Mouse (Mus musculus): ENCODE measurements around the gene Ncmap. TPM values are rescaled to one million over a fixed set of nuclear protein-coding genes. Genes with fewer than 3 reads are reported as not detected.
"Not testable (repeated sequence)": the region's sequence is repeated elsewhere in the genome, so short reads cannot be mapped to it uniquely, and the experiment has no call there.

The Ncmap gene
- total RNA-seq, 2 experiments from 2014 or later, result not detected

- no peak for ATAC-seq (replicated peaks; ENCODE audit: poor library complexity, severe bottlenecking)
Measured at GRCm38 (mm10) chr4:135404048-135404447, 6.0 kb upstream of the Ncmap start.

DNA sequence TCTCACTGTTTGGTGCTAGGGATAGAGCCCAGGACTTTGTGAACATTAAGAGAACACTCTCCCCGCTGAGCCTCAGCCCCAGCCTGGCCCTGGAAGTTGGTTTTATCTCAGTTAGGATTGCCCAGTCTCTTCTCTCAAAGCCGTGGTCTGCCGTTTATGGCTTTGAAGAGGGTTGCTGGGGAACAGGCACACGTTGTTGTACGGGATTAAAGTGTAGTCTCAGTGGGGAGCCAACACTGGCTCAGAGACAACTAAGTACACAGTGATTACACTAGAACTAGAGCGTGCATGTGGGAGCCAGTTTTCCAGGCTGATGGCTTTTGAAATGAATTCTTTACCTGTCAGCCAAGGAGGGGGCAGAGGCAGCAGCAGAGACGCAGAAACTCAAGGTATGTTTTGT lies 3.9 kb upstream of the Ncmap start:
- no peak for ATAC-seq (replicated peaks; ENCODE audit: poor library complexity, severe bottlenecking)

DNA sequence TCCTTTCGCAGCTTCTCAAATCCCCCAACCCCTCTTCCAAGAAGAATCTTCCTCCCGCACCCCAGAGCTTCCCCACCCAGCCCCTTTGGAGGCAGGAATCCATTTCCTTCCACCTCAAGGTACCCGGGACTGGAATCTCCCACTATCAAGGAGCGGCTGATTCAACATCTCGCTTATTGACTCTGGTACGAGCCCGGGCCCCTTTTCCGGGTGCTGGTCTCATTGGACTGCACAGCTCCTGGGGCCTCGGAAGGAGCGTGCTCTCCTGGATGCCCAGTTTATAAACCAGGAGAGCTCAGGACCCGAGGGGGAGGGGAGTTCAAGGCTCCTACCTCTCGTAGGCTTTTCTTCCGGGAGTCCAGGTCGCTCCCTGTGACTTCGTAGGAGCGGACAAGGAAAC lies 476 bp downstream of the Ncmap start:
- ATAC-seq (replicated peaks; ENCODE audit: poor library complexity, severe bottlenecking), result no peak

- ATAC-seq (replicated peaks; ENCODE audit: poor library complexity, severe bottlenecking), result no peak
Measured at GRCm38 (mm10) chr4:135396303-135396702, 1.7 kb downstream of the Ncmap start.

GRCm38 (mm10) chr4:135395375-135395774 lies 2.7 kb downstream of the Ncmap start:
- no peak for ATAC-seq (replicated peaks; ENCODE audit: poor library complexity, severe bottlenecking)

DNA sequence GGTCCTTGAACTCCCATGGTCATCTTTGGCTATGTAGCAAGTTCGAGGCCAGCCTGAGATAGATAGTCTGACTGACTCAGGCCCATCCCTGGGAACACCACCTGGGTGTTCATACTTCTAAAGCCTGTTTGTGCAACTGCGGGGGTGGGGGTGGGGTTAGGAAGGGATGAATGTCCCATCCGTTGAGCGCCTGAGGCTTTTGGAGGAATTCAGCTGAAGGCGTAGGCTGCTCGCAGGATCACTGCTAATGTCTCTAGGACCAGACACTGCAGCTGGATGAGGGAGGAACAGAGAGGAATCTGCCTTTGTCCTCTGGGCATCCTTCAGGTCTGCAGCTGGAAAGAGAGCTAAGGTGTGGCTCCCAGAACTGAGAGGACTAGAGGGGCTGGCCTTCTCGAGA lies 3.4 kb downstream of the Ncmap start:
- no peak for ATAC-seq (replicated peaks; ENCODE audit: poor library complexity, severe bottlenecking)

- ATAC-seq (replicated peaks; ENCODE audit: poor library complexity, severe bottlenecking), result no peak
Measured at GRCm38 (mm10) chr4:135393381-135393780, 4.6 kb downstream of the Ncmap start.

GRCm38 (mm10) chr4:135392801-135393200 lies 5.2 kb downstream of the Ncmap start:
- ATAC-seq (replicated peaks; ENCODE audit: poor library complexity, severe bottlenecking), result no peak

GRCm38 (mm10) chr4:135391014-135391413 lies 7.0 kb downstream of the Ncmap start:
- no peak for ATAC-seq (replicated peaks; ENCODE audit: poor library complexity, severe bottlenecking)

DNA sequence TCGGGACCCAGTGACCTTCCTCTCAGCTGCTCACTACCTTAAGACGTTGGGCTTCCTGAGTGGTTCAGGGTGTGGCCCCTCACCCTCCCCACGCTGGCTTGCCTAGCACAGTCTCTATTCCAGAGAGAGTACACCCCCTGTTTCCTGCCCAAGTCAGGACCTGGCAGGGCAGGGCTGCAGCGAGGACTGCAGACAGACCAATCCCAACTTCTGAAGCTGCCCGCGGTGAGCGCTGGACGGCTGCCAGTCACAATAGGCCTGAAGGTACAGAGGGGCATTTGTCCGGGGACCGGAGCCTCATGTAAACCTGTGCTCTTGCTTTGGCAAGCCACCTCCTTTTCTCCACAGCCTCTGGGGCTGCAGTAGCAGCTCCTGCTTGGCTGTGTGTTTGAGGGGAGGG lies 12.4 kb downstream of the Ncmap start:
- ATAC-seq (replicated peaks; ENCODE audit: poor library complexity, severe bottlenecking), result no peak

DNA sequence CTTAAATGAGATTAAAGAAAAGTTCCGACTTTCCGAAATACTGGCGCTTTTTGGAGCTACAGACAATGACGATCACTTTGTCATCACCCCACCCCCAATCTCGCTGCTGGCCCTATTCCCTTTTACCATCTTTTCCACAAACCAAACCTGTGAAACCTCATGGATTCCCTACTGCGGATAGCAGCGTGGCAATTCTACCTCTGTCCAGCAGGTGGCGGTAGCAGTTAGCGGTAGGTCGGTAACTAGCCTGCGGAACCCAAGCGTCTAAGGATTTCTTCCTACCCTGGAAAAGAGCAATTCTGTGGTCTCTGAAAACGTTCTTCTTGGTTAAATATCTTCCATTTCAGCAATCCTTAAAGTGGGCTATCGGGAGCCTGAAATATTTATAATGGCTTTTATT lies 15.7 kb downstream of the Ncmap start:
- ATAC-seq (replicated peaks; ENCODE audit: poor library complexity, severe bottlenecking), result peak; percentile 73

DNA sequence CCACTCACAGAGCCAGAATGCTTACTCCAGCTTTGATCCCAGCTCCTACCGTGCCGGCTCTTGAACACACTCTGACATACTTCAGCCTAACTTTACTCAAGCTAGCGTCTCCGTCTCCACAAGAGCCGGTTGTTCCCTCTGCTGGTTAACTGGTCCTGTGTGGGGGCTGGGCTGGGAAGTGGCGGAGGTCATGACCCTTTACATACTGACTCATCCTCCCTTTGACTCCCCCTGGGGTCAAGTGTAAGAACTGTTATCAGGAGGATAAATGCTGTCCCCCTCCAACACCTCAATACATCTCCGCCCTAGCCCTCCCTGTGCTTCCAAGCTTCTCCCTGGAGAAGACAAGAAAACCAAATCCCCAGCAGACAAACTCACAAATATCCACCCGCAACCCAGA lies 16.7 kb downstream of the Ncmap start:
- 0 out of 2 replicates have a peak, but pooled peaks have one; percentile 40 for ATAC-seq (replicated peaks; ENCODE audit: poor library complexity, severe bottlenecking)

DNA sequence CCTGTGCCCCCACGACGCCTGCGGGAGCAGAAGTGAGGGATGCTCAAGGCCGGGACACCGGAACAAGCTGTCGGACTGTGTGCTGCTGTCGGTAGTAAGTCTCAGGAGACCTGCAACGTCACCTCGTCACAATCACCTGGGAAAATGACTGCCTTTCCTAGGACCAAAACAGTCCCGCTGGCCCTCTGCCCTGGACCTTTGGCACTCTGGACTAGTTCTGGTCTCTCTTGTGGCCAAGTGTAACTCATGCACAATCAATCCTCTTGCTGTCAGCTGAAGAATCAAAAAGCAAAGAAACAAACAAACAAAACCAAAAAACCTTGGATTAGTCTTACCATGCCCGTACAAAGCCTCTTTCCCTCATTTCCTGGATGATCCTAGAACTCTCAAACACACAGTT lies 20.8 kb downstream of the Ncmap start:
- ATAC-seq (replicated peaks; ENCODE audit: poor library complexity, severe bottlenecking), result no peak

- ATAC-seq (replicated peaks; ENCODE audit: poor library complexity, severe bottlenecking), result no peak; the same call in 1 of the 2 replicates
Measured at GRCm38 (mm10) chr4:135375444-135375843, 22.6 kb downstream of the Ncmap start.

DNA sequence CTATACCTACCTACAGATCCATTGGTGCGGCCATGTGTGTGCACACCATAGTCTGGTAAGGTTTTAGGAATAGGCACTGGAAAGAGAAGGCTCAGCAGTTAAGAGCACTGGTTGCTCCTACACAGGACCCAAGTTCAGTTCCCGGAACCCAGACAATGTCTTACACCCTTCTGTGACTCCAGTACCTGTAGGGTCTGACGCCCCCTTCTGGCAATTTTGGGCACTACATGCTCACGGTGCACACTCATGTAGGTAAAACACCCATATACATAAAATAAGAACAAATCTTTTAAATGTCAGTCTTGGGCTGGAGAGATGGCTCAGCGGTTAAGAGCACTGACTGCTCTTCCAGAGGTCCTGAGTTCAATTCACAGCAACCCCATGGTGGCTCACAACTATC lies 24.7 kb downstream of the Ncmap start:
- ATAC-seq (replicated peaks; ENCODE audit: poor library complexity, severe bottlenecking), result no peak

DNA sequence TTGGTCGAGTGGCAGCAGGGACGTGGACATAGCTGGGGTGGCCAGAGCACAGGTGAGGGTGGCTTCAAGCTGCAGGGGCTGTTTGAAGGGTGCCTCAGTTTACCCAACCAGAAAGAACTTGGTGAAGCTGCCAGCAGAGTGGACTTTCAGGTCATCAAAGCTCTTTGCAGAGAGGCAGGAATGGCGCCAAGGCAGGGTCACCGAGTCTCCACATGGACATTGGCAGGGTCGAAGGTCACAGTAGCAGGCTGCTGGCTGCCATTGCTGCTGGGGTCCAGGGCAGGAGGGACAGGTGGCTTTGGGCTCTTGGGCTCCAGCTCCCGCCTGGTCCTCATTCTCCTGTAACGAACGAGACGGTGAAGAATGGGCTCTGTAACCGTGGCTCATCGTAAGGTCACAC lies 27.7 kb downstream of the Ncmap start:
- no peak for ATAC-seq (replicated peaks; ENCODE audit: poor library complexity, severe bottlenecking)

DNA sequence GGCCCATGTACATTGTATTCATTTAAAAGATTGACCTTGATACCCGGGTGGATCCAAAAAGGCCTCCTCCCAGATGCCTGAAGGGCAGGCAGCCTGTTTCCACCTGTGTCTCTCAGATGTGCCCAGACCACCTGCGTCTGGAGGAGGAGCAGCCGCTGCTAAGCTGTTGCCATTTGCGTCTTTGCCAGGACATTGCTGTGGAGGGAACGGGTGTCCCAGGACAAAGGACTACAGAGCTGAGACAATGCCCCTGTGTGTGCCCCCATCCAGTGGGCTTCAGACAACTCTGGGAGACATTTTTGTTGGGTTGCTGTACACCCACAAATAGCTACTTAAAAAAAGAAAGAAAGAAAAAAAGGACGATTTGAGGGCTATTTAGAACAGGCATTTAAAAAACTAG lies 35.2 kb downstream of the Ncmap start:
- no peak for ATAC-seq (replicated peaks; ENCODE audit: poor library complexity, severe bottlenecking)

DNA sequence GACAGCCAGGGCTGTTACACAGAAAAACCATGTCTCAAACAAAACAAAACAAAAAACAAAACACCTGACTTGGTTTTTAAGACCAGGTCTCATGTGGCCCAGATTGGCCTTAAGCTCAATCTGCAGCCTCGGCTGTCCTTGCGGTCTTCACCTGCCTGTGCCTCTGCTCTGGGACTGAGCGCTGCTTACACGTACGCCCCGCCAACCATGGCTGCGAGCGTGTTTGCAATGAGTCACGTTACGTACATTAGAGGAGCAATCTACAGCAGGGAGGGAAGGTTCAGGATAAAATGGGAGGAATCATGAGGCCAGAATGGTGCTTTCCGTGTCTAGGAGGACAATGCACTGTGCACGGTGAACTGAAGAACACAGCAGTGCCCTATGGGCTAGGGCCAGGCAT lies 36.3 kb downstream of the Ncmap start:
- ATAC-seq (replicated peaks; ENCODE audit: poor library complexity, severe bottlenecking), result no peak

DNA sequence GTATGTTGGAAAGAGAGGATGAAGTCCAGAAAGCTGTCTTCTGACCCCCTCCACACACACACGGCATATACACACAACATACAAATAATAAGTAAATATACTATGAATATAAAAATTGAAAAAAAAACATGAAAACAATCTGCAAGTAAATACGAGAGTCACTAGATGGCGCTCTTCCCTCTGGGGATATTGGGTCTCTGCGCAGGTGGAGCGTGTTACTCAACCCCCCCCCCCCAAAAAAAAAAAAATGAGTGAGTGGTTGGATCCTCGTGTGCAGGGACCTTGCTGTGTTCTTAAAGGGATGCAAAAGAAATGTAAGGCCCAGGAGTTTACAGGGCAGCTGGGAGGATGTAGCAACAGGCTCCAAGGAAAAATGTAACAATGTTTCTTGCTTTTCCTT lies 39.3 kb downstream of the Ncmap start:
- ATAC-seq (replicated peaks; ENCODE audit: poor library complexity, severe bottlenecking), result peak; percentile 52

DNA sequence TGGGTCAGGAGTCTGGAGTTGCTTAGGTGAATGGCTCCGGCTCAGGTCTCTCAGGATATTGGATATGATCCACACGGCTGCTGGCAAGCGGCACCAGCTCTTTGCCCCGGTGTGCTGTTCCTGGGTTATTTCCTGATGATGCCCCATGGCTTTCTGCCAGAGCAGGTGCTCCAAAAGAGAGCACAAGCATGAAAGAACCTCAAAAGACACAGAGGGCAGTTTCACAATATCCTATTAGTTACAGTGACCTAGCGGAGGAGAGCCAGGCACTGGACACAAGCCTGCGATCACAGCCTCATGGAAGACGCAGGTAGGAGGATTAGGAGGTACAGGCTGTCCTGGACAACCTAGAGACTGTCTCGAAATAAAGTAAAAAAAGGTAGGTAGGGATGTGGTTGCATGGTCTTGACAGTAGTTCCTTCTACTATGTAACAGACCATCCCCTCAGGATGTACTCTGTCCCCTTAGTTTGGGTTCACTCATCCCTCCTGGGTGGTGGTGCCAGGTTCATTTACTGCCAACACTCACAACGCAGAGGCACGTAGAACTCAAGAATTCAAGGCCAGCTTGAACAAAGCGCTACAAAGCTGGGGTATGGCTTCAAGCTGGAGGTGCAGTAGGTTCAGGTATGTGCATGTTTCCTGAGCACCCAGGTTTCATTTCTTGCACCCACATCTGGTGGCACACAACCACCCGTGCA lies 40.7 kb downstream of the Ncmap start:
- no peak for ATAC-seq (replicated peaks; ENCODE audit: poor library complexity, severe bottlenecking)

GRCm38 (mm10) chr4:135355886-135356550 lies 42.0 kb downstream of the Ncmap start:
- no peak for ATAC-seq (replicated peaks; ENCODE audit: poor library complexity, severe bottlenecking)

GRCm38 (mm10) chr4:135354751-135355150 lies 43.3 kb downstream of the Ncmap start:
- not testable (repeated sequence) for ATAC-seq (replicated peaks; ENCODE audit: poor library complexity, severe bottlenecking)

Measured in granulocyte monocyte progenitor cell, adult 5-6 weeks (primary cell).